Mouse (Mus musculus) embryonic fibroblast, embryonic 13.5 days (primary cell): ENCODE measurements around the gene Agbl4.

Experiments used
- CTCF ChIP-seq: IDR thresholded peaks from 2 replicates; pipeline ENCODE4 v1.5.1; 2011; ENCODE audit warnings: mild to moderate bottlenecking, control low read depth, low read length, moderate library complexity, borderline replicate concordance; ENCODE audit not compliant: insufficient read depth
- POLR2A ChIP-seq: IDR thresholded peaks from 2 replicates; pipeline ENCODE4 v1.6.1; 2011; ENCODE audit warnings: low read depth, mild to moderate bottlenecking, control low read depth, low read length, moderate library complexity

GRCm38 (mm10) chr4:111673904-111674303 lies 1276.4 kb downstream of the Agbl4 start:
- TF ChIP-seq CTCF (no peak), POLR2A (no peak)
